Mouse (Mus musculus) olfactory bulb, adult 2 months (tissue): ENCODE measurements around the gene Ocel1. TPM values are rescaled to one million over a fixed set of nuclear protein-coding genes. Genes with fewer than 3 reads are reported as not detected.

ENCODE experiments used
- H3K27ac ChIP-seq: fragments of 200-500 bp; 2 replicates; pipeline ENCODE4 v1.5.1; 2012; ENCODE audit warnings: low read depth, low read length; ENCODE audit not compliant: insufficient read depth
- H3K4me1 ChIP-seq: fragments of 200-500 bp; 2 replicates; pipeline ENCODE4 v1.6.1; 2012; ENCODE audit warnings: low read length; ENCODE audit not compliant: control insufficient read depth, insufficient read depth
- H3K4me3 ChIP-seq: fragments of 200-500 bp; 2 replicates; pipeline ENCODE4 v1.5.1; 2012; ENCODE audit warnings: mild to moderate bottlenecking, low read depth, low read length, moderate library complexity; ENCODE audit not compliant: insufficient read depth
- CTCF ChIP-seq: fragments of 200-500 bp; IDR thresholded peaks from 2 replicates; pipeline ENCODE4 v1.5.1; 2012; ENCODE audit warnings: low read depth, mild to moderate bottlenecking, low read length, moderate library complexity; ENCODE audit not compliant: insufficient read depth
- POLR2A ChIP-seq: fragments of 200-500 bp; IDR thresholded peaks from 2 replicates; pipeline ENCODE4 v1.6.1; 2012; ENCODE audit warnings: mild to moderate bottlenecking, low read depth, low read length, moderate library complexity; ENCODE audit not compliant: insufficient read depth
- WGBS: fragments of 180-500 bp; shearing (Covaris S2); methylation state at CpG from one replicate; pipeline ENCODE4 v1.1.7; 2018; 5-methylcytosine and 5-hydroxymethylcytosine counted together
- polyA plus RNA-seq: library from polyadenylated mRNA; stranded (reverse); fragments of >200 nt; gene quantifications from 2 replicates; pipeline ENCODE4 v1.2.4, GENCODE M21; 2012; ENCODE audit warnings: low replicate concordance; ENCODE audit not compliant: missing spikeins, insufficient read depth, insufficient read length

The Ocel1 gene
- polyA plus RNA-seq, 1 experiment = not detected

GRCm38 (mm10) chr8:71375581-71376422 lies 4.7 kb downstream of the Ocel1 start:
- Histone ChIP-seq H3K4me3 (peak overlapping the region; percentile 37), H3K27ac (no peak overlapping the region), H3K4me1 (peaks cover 36% of the 10 kb centered on the region)
- whole genome bisulfite sequencing = 13% methylated on average over 74 of the region's 74 CpGs
- TF ChIP-seq CTCF = no peak
- no peak for TF ChIP-seq POLR2A

- Histone ChIP-seq H3K27ac (no peak overlapping the region), H3K4me1 (peaks cover 41% of the 10 kb centered on the region), H3K4me3 (peak overlapping the region; percentile 37; the same call in 1 of the 2 replicates)
- TF ChIP-seq CTCF = no peak
- no peak for TF ChIP-seq POLR2A
- WGBS = 60% methylated on average over 8 of the region's 8 CpGs
Observed at GRCm38 (mm10) chr8:71376423-71377030, 5.4 kb downstream of the Ocel1 start.

- Histone ChIP-seq H3K4me3 (no peak overlapping the region), H3K4me1 (peaks cover 45% of the 10 kb centered on the region), H3K27ac (no peak overlapping the region)
- 57% methylated on average over 4 of the region's 4 CpGs for WGBS
- no peak for TF ChIP-seq CTCF
Observed at GRCm38 (mm10) chr8:71379008-71379407, 7.9 kb downstream of the Ocel1 start.

- TF ChIP-seq POLR2A = no peak
- no peak for TF ChIP-seq CTCF
- Histone ChIP-seq H3K4me3 (peak overlapping the region; percentile 91), H3K4me1 (peaks cover 45% of the 10 kb centered on the region), H3K27ac (no peak overlapping the region)
- 75% methylated on average over 3 of the region's 3 CpGs for WGBS
Observed at GRCm38 (mm10) chr8:71379512-71380075, 8.5 kb downstream of the Ocel1 start.

- H3K4me3 ChIP-seq = peak overlapping the region; percentile 91
- H3K4me1 ChIP-seq = peaks cover 43% of the 10 kb centered on the region
- WGBS = 3% methylated on average over 72 of the region's 72 CpGs
- H3K27ac ChIP-seq = no peak overlapping the region
- TF ChIP-seq CTCF (peak; percentile 5; the same call in 1 of the 2 replicates), POLR2A (no peak)
Observed at GRCm38 (mm10) chr8:71380178-71381171, 9.4 kb downstream of the Ocel1 start.

- peak within 1 kb of the TSS; percentile 91 for H3K4me3 ChIP-seq
- no peak for TF ChIP-seq CTCF
- no peak for TF ChIP-seq POLR2A
- H3K27ac ChIP-seq = peak within 1 kb of the TSS; percentile 74
- WGBS = 3% methylated on average over 88 of the region's 89 CpGs
- H3K4me1 ChIP-seq = peaks cover 33% of the 10 kb centered on the region
Observed at GRCm38 (mm10) chr8:71381421-71381970, 10.4 kb downstream of the Ocel1 start, which contains the start of gene Nr2f6. Gene Nr2f6, minus strand, starts transcription at chr8:71381960.

GRCm38 (mm10) chr8:71381971-71382961 lies 11.2 kb downstream of the Ocel1 start:
- Histone ChIP-seq H3K4me1 (peaks cover 36% of the 10 kb centered on the region), H3K27ac (peak overlapping the region; percentile 74; the same call in 1 of the 2 replicates), H3K4me3 (peak overlapping the region; percentile 91)
- no peak for TF ChIP-seq POLR2A
- no peak for TF ChIP-seq CTCF
- 7% methylated on average over 79 of the region's 80 CpGs for WGBS

- no peak overlapping the region for H3K4me3 ChIP-seq
- H3K27ac ChIP-seq = no peak overlapping the region
- 62% methylated on average over 12 of the region's 12 CpGs for WGBS
- TF ChIP-seq CTCF (no peak), POLR2A (no peak)
- H3K4me1 ChIP-seq = peaks cover 35% of the 10 kb centered on the region
Observed at GRCm38 (mm10) chr8:71383396-71383795, 12.3 kb downstream of the Ocel1 start.
